Mouse (Mus musculus): Measurements from ENCODE around the gene Gm8897.
"Not testable (repeated sequence)": the region's sequence is repeated elsewhere in the genome, so short reads cannot be mapped to it uniquely, and the experiment has no call there.

Gm8897 gene

GRCm38 (mm10) chr5:11416118-11416517 is at the start of gene Gm8897:
Gene Gm8897 (plus strand): TSS chr5:11416418.
- not testable (repeated sequence) for DNase-seq

- DNase-seq: not testable (repeated sequence)
Measured at GRCm38 (mm10) chr5:11416691-11417090, 473 bp downstream of the Gm8897 start.
